Mouse (Mus musculus) stomach, adult 2 months (tissue): ENCODE measurements around the gene Mitf. TPM values are rescaled to one million over a fixed set of nuclear protein-coding genes. Genes with fewer than 3 reads are reported as not detected.

Experiments used
- polyA plus RNA-seq: library from polyadenylated mRNA; depleted of rRNA; stranded (reverse); fragments of >200 nt; gene quantifications from 2 replicates; pipeline ENCODE4 v1.2.3, GENCODE M21; 2012; rRNA removed

Mitf gene
- 1.6 and 1.8 TPM in 2 replicates for polyA plus RNA-seq

DNA sequence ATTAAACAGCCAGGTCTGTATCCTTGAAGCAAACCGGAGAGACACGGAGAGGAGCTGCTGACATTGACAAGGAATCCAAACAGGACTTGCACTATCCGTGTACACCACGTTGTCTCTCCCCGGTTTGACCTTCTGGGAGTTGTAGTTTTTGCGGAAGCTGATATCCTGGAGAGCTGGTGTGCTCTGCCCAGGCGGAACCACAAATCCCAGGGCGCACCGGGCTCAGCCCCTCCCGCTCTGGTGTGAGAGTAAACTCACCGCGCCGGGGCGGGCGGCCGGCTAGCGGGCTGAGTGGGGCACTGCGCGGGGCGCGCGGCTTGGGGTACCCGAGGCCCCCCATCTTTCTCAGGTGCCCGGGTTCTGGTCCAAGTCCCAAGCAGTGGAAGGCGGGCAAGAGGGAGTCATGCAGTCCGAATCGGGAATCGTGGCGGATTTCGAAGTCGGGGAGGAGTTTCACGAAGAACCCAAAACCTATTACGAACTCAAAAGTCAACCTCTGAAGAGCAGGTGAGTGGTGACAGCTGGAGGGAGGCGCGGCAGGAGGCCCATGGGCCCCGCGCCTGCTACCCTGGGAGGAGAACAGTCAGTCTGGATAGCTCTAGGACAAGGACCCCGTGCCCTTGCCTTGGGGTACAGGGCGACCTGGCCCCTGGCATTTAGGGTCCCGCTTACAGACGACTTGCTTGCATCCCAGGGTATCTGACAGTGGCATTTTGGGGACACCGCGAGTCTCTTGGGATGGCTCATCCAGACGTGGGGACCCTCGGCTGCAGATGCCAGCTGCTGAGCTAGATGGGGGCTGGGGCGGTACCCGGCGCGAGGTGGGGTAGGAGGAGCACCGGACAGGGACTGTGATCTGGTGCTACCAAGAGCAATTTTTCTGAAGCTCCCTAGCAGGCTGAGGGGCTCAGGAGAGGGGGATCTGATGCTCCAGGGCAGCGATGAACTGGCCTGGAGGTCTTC, at the start of gene Mitf:
Gene Mitf (plus strand): TSS at position 272 of the 963 bp plus-strand sequence.

Other genes with a start within 250 kb of the Mitf start
- gene Frmd4b, start 189.5 kb upstream of the Mitf start, polyA plus RNA-seq: 4.8 and 6.2 TPM in 2 replicates